Mouse (Mus musculus) urinary bladder, adult 18-20 months (tissue): ENCODE data around the gene Hspd1.
"Not testable (repeated sequence)": the region's sequence is repeated elsewhere in the genome, so short reads cannot be mapped to it uniquely, and the experiment has no call there.

Experiments
- DNase-seq, 2 experiments: peaks; one replicate each; pipeline ENCODE4 v3.0.0; 2022; ENCODE audit warnings: low spot score in 2 of 2, mixed read lengths in 2 of 2

The Hspd1 gene

DNA sequence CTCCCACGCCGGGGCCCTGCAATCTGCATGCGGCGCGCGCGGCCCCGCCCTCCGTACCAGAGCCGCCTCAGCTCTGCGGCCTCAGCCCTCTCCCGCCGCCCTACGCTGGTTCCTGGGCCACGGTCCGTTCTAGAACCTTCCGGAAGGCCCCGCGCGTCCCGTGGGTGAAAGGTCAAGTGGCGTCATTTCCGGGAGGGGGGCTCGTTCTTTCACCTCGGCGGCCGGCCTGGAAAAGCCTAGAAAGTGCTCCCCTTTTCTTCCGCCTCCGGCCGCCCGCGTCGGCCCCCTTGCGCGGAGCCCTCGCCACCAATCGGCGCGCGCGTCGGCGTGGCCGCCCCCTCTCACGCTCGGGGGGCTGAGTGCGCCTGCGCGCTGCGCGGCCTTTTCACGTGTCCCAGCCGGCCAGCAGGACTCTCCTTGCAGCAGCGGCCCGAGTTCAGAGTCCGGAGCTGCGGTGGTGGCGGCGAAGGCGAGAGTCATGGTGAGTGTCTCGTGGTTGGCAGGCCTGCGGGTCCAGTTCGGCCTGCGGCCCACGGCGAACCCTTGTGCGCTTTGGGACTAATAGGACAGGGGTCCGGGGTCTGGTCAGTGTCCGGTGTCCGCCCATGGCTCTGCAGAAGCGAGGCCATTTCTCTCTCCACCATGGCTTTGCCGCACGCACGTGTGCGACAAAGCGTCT lies at the start of gene Hspd1, which contains the start of gene Hspe1:
Hspd1 (minus strand) TSS at position 312 of the 679 bp plus-strand sequence.
Hspe1 (plus strand) TSS at position 201 of the 679 bp plus-strand sequence.
- DNase-seq = peak; percentile 98 to 99

DNA sequence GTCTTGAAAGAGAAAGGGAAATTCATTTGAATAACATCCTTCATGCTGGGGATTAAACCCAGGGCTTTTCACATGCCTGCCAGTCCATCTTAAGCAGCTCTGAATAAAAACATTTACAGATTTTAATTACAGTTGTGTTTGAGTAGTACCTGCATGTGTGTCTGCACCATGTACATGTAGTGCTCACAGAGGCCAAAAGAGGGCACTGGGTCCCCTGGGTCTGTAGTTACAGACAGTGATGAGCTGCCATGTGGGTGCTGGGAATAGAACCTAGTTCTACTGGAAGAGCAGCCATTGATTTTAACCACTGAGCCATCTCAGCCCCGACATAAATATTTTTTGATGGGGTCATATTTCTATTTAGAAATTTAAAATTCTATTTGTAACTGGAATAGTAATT lies 47.8 kb upstream of the Hspd1 start:
- DNase-seq = no peak

DNA sequence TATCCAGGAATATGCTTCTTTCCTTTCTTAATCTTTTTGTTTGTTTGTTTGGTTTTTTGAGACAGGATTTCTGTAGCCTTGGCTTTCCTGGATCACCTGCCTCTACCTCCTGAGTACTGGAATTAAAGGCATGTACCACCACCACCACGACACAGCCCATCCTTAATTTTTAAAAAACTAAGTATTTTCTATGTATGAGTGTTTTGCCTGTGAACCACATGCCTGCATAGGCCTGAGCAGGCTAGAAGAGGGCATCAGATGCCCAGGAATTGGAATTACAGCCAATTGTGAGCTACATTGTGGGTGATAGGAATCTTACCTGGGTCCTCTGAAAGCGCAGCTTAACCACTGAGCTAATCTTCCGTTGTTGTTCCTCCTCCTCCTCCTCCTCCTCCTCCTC lies 46.3 kb upstream of the Hspd1 start:
- DNase-seq = no peak

DNA sequence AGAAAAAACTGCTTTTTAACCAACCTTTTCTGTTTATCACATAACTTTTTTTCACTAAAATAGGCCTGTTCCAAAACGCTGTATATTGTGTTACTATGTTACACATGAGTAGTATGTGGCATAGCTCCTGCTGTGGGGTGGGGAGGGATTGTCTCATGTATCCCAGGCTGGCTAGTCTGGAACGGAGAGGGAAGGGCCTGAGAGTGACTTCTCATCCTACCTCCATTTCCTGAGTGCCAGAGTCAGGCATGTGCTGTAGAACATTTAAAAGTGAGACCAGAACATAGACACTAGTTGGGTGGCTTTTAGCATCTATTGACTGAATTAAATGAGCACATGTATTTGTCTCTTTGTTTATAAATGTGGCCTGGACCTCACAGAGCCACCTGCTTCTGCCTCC lies 45.1 kb upstream of the Hspd1 start:
- no peak for DNase-seq

DNA sequence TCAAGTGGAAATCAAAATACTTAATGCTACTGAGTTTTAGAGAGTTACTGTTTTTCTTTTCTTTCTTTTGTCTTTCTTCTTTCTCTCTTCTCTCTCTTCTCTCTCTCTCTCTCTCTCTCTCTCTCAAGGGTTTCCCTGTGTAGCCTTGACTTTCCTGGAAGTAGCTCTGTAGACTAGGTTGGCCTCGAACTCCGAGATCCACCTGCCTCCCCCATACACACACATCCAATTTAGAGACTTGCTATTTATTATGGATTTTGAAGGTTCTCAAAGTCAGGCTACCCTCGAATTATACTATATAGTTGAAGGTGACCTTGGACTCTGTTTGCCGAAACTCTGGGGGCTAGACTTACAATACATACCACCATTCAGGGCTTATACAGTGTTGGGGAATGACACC lies 44.3 kb upstream of the Hspd1 start:
- no peak for DNase-seq

DNA sequence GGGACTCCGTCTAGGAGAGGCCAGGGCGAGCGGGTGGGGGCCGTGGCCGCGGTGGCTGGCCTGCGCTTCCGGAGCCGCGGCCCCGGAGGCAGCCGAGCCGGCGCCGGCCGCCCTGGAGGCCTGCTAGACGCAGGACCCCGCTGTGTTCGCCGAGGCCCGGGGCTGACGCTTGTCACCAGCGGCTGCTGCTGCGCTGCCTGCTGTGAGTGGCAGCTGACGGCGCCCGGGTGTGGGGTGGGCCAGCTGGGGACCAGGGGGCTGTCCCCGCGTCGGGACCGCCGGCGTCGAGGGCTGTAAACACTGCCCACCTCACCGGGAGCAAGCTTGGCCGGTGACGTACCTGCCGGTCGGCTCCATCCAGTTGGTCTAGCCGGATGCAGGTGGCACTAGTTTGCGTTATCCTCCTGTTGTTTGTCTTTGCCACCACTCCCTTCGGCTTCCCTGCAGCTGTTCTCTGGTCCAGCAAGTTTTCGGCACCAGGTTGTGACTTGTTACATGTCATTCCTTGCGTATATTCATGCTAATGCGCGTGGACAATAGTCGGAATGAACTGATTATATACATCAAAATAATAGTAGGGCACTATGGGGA lies 43.5 kb upstream of the Hspd1 start:
- DNase-seq = peak; percentile 63 to 74

DNA sequence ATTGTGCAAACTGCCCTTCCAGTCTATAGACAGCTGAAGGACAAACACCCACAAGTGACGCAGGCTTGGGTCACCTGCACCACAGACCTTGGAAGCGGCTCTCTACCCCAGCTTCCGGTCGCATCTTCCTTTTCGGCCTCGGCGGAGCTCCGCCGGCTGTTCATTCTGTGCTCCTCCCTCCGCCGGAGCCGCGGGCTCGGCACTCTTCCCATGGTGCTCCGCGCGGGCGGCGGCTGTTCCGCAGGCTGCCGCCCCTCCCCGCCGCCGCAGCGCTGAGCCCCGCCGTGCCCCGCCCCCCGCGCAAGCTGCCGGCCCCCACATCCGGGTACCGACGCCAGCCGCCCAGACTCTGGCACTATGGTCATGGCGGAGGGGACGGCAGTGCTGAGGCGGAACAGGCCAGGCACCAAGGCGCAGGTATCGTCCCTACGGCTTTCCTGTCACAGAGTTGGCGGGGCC lies 42.9 kb upstream of the Hspd1 start, which contains the start of gene Mob4:
Mob4 (plus strand) TSS at position 289 of the 459 bp plus-strand sequence.
- DNase-seq = peak; percentile 88 to 89

DNA sequence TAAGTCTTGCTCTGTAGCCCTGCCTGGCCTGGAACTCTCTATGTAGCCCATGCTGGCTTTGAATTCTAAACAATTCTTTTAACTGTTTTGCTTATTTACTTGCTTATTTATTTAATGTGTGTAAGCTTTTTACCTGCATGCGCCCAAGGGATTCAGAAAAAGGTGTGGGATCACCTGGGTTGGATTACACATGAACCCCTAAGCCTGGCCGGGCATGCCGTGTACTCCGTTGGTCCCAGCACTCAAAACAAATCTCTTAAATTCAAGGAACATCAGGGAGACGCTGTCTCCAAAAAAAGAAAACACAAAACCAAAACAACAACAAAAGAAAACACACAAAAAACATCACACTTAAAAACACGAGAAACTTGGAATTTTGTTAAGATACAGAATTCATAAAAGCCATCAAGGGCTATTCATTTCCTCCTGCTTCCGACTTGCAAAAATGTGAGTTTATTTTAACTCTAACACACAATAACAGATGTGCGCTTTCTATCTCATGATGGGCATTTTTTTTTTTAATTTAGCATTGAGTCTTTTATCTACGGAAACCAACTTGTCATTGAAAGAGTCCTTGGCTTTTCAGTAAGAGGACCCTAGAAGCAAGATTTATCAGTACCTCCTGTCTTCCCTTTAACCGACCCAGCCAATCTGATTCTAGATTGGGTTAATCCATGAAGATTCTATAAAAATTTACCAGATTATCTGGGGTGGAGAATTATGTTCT lies 42.3 kb upstream of the Hspd1 start:
- DNase-seq = no peak

DNA sequence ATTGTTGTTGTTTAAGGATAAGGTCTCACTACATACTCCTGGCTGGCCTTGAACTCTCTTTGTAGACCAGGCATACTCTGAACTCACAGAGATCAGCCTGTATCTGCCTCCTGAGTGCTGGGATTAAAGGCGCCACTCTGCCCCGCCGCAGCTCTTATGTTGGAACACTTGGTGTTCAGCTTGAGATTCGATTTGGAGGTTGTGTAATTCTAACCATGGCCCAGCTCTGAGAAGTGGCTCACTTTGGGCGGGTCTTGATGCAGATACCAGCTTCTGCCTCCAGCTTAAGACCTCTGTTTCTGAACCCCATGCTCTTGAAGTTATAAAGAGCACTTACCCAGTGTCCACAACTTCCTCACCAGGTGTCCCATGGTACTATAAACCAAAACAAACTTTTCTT lies 41.7 kb upstream of the Hspd1 start:
- DNase-seq = no peak

DNA sequence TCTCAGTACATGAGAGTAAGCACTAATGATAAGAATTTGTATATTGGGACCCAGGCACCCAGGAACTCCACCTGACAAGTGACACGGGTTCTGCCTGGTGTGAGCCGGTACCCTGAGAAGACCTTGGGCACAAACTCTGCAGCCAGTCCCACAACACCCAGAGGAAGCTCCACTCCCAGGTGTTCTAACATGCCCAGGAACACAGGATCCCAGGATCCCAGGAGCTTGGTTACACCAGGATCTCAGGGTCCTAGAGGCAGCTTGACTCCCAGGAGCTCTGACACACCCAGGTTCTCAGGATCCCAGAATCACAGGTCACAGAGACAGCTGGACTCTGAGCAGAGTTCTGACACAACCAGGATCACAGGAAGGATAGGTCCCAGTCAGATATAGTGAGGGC lies 36.1 kb upstream of the Hspd1 start:
- not testable (repeated sequence) for DNase-seq

DNA sequence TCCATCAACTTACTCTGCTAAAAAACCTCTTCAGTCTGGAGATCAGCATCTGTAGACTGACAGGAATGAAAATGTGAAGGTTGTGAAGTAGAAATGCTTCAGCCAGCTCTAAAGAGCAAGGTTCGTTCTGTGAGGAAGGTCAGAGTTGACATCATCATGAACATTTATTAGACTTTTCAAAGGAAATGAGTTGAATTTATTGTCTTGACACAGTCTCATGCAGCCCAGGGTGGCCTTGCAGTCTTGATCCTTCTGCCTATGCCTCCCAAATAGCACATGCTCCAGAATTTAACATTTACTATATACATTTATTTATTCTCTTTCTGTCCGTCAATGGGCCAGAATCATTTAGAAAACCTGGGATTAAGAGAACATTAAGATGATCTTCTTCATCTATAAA lies 35.5 kb upstream of the Hspd1 start:
- DNase-seq = no peak

DNA sequence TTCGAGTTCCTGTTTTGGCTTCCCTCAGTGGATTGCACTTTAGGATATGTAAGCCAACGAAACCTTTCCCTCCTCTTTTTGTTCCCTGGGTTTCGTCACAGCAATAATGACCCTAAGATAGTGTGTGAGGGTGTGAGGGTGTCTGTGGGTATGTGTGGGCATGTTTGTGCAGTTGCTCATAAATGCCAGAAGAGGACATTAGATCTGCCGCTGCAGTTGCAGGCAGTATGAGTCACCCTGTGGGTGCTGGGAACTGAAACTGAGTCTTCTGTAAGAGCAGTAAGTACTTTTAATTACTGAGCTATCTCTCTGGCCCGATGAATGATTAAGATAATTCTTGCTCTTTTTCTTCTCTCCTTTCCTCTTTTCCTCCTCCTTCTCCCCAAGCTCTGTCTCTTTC lies 35.0 kb upstream of the Hspd1 start:
- no peak for DNase-seq

DNA sequence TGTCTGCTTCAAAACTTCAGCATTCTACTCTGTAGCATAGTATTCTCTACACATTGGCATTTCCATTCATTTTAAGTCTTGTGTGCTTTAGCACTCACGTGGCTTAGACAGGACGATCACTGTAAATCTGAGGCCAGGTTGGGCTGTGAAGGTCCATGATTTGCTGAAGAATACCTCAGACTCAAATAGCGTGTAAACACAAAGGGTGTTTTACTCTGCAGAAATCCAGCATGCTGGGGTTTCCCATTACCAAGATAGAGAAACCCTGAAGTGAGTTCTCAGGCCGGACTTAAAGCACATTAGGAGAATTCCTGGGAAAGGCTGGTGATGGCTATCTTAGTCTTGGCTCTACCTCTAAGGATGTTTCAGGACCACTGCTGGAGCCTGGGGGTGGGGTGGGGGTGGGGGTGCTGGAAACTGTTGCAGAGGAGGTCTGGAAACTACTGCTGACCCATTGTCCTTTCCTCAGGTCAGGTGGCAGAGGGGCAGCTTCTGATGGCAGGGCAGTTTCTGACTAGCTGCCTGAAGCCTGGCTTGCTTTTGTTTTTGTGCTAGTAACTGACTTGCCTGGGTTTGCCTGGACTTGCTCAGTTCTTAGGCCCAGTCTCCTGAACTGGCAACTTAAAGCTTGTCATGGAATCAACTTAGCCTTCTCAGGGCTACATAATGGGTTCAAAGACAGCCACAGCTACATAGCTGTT lies 21.2 kb upstream of the Hspd1 start:
- no peak for DNase-seq

DNA sequence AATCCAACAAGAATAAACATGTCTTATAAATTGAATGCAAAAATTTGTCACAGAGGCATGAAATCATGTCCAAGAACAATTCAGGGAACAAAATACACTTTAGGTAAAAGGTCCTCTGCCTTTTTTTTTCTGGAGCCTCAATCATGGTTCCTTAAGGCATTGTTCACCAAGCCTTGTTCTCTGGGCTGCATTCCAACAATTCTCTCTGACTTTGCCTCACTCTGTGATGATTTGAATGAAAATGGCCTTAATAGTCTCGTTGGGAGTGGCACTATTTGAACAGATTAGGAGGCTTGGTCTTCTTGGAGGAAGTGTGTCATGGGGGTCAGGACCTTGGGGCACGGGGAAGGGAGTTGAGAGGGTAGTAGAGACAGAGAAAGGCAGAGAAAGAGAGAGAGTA lies 20.4 kb upstream of the Hspd1 start:
- no peak for DNase-seq

DNA sequence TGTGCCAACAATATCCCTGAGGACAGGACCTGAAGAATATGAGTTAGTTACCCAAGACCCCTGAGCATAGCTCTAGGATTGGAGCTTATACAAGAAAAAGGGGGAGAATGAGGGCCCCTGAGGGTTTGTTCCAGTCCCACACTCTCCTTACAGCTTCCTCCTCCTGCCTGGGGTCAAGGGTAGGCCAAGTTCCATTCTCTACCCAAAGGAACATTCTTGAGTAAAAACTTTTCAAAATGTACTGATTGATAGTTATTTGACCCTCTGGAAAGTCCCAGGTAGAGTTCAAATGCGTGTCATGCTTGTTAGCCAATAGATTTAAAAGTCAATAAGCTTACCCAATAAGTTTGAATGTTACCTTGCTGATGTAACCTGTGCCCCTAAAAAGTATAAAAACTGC lies 19.6 kb upstream of the Hspd1 start:
- DNase-seq = no peak

DNA sequence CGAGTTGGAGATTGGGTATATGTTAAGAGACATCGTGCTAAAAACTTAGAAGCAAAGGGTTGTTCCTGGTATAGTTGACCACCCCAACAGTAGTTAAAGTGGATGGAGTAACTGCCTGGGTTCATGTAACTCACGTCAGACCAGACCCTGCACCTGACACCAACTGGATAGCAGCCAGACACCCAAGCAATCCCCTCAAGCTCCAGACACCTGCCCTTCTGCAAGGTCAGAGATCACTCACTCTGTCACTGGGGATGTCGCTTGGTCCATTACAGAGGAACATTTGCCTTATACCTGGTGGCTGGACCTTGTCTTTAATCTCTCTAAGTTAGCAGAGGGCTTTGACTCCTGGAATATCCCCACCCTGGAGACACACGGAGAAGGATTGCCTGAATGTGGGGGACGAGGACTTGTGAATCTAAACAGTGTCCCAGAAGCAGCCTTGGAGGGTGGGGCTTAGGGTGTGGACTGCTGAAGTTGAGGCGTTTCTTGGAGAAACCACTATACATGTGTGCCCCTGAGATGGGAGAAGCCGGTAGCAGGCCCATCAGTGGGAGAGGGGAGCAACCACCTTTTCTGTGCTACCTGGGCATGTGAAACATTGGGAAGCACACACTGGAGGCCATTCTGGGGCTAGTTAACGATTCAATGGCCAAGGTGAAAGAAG lies 19.0 kb upstream of the Hspd1 start:
- no peak for DNase-seq

DNA sequence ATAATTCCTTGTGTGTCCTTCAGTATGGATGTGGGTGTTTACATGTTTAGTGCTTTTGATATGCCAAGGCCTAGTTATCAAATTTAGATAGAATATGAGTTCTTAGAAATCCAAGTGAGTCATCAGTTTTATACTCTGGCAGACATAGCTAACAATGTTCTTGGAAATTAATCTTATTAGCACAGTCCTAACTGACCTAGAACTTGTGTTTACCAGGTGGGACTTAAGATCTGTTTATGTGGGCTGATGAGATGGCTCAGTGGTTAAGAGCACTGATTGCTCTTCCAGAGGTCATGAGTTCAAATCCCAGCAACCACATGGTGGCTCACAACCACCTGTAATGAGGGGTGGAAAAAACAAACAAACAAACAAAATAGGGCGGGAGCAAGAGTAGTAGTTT lies 4.4 kb upstream of the Hspd1 start:
- no peak for DNase-seq

DNA sequence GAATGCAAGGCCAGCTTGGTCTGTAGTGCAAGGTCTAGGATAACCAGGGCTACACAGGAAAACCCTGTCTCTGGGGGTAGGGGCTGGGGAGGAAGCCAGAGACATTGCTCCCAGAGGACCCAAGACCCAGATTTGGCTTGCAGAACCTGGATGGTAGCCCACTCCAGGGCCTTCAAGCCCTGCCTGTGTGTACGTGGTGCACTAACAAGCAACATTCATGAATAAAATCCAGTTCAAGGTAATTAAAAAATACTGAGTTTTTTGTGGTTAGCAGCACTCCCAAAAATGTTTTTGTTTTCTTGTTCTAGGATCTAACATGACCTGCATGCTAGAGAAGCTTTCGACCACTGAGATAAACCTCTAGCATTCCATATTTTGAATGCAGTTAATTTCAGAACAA lies 4.0 kb upstream of the Hspd1 start:
- DNase-seq = no peak

DNA sequence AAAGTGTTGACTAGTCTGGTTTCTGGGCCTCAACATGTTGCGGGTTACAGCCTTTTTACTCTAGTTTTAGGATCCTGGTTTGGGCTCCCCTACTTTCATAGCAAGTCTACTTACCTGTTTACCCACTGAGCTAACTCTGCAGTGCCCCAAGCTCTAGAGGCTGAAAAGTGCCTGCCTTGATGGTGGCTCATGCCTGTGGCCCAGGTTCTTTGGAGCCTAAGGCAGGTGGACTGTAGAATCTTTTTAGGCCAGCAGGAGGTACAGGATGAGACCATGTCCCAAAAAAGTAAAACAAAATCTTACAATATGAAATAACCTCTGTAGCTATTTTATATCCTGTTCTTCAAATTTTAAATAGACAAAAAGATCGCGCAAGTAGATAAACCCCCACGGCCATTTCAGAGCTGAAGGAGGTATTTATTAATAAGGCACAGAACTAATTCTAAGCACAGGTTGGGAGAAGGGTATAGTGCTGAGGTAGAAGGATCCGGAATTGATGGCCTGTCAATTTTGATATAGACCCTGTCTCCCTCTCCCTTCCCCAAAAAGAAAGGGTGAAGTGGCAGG lies 1.5 kb upstream of the Hspd1 start:
- DNase-seq = no peak

DNA sequence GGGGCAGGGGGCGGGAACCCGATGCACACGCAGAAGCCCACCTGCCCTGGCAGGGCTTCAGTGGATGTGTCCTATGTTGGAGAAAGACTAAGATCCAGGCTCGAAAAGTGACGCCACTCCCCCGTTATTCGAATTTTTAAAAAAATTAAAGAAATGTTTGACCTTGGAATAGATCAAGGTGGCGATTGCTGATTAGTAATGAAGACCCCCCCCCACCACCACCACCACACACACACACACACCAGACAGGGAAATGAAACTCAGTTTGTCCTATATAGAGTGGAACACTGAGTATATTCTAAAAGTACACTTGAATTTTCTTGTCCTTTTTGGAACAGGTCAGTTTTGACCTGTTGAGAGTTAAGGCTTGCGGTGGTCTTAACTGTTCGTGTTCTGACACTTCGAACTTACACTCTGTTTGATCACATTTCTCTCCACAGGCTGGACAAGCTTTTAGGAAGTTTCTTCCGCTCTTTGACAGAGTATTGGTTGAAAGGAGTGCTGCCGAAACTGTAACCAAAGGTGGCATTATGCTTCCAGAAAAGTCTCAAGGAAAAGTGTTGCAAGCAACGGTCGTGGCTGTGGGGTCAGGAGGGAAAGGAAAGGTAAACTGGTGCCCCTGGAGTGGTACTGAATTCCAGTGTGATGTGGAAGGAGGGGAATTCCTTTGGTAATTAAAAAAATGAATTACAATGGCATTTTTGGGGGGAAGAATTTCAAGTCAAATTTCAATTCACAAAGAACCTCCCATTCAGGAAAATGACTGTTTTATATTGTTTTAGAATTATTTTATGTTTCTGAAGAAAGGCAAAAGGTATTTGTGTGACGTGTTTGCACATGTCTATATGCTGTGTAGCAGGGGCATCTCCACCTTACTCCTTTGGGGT lies 811 bp upstream of the Hspd1 start:
- DNase-seq = no peak
